Mouse (Mus musculus): ENCODE measurements around the gene Hnrnpul1. TPM values are rescaled to one million over a fixed set of nuclear protein-coding genes. Genes with fewer than 3 reads are reported as not detected.
"Not testable (repeated sequence)": the region's sequence is repeated elsewhere in the genome, so short reads cannot be mapped to it uniquely, and the experiment has no call there.

Hnrnpul1 gene
- polyA plus RNA-seq, 1 experiment from 2014 or later, result 83.8 TPM

GRCm38 (mm10) chr7:25738277-25738676 lies 16.3 kb downstream of the Hnrnpul1 start:
- H3K9me3 ChIP-seq (ENCODE audit: control insufficient read depth, low read length), result no peaks in the 10 kb centered on the region
- ATAC-seq (replicated peaks; ENCODE audit: low FRiP score), result no peak
- H3K4me3 ChIP-seq (ENCODE audit: low read depth, low read length), result no peak overlapping the region
- no peak overlapping the region for H3K9ac ChIP-seq (ENCODE audit: low read length)
- H3K27me3 ChIP-seq (ENCODE audit: control insufficient read depth, insufficient read depth, low read length), result no peaks in the 10 kb centered on the region
- H3K27ac ChIP-seq (ENCODE audit: low read depth, low read length), result no peak overlapping the region
- DNase-seq (ENCODE audit: low spot score), result no peak
- H3K36me3 ChIP-seq (ENCODE audit: control insufficient read depth, insufficient read depth, low read length), result peaks cover 28% of the 10 kb centered on the region
- H3K4me2 ChIP-seq (ENCODE audit: low read depth, low read length, severe bottlenecking), result no peak overlapping the region
- WGBS, result 94% methylated on average over 3 of the region's 3 CpGs
- H3K4me1 ChIP-seq (replicated peaks; ENCODE audit: control insufficient read depth, insufficient read depth, low read length), result no peaks in the 10 kb centered on the region

- no peak overlapping the region for H3K4me2 ChIP-seq (ENCODE audit: low read depth, low read length, severe bottlenecking)
- H3K36me3 ChIP-seq (ENCODE audit: control insufficient read depth, insufficient read depth, low read length), result peaks cover 34% of the 10 kb centered on the region
- no peaks in the 10 kb centered on the region for H3K27me3 ChIP-seq (ENCODE audit: control insufficient read depth, insufficient read depth, low read length)
- no peak overlapping the region for H3K4me3 ChIP-seq (ENCODE audit: low read depth, low read length)
- DNase-seq (ENCODE audit: low spot score), result no peak
- H3K9me3 ChIP-seq (ENCODE audit: control insufficient read depth, low read length), result no peaks in the 10 kb centered on the region
- 88% methylated on average over 2 of the region's 2 CpGs for WGBS
- no peaks in the 10 kb centered on the region for H3K4me1 ChIP-seq (replicated peaks; ENCODE audit: control insufficient read depth, insufficient read depth, low read length)
- no peak overlapping the region for H3K27ac ChIP-seq (ENCODE audit: low read depth, low read length)
- no peak for ATAC-seq (replicated peaks; ENCODE audit: low FRiP score)
- H3K9ac ChIP-seq (ENCODE audit: low read length), result no peak overlapping the region
Measured at GRCm38 (mm10) chr7:25736920-25737319, 17.6 kb downstream of the Hnrnpul1 start.

- peaks cover 43% of the 10 kb centered on the region for H3K36me3 ChIP-seq (ENCODE audit: control insufficient read depth, insufficient read depth, low read length)
- no peaks in the 10 kb centered on the region for H3K27me3 ChIP-seq (ENCODE audit: control insufficient read depth, insufficient read depth, low read length)
- whole genome bisulfite sequencing, result 78% methylated on average over 4 of the region's 4 CpGs
- H3K4me3 ChIP-seq (ENCODE audit: low read depth, low read length), result no peak overlapping the region
- H3K9ac ChIP-seq (ENCODE audit: low read length), result no peak overlapping the region
- ATAC-seq (replicated peaks; ENCODE audit: low FRiP score) (no peak), DNase-seq (ENCODE audit: low spot score) (no peak)
- no peak overlapping the region for H3K4me2 ChIP-seq (ENCODE audit: low read depth, low read length, severe bottlenecking)
- H3K4me1 ChIP-seq (replicated peaks; ENCODE audit: control insufficient read depth, insufficient read depth, low read length), result no peaks in the 10 kb centered on the region
- H3K9me3 ChIP-seq (ENCODE audit: control insufficient read depth, low read length), result no peaks in the 10 kb centered on the region
- H3K27ac ChIP-seq (ENCODE audit: low read depth, low read length), result no peak overlapping the region
Measured at GRCm38 (mm10) chr7:25734991-25735390, 19.6 kb downstream of the Hnrnpul1 start.

- Histone ChIP-seq H3K4me1 (replicated peaks; ENCODE audit: control insufficient read depth, insufficient read depth, low read length) (no peaks in the 10 kb centered on the region), H3K9ac (ENCODE audit: low read length) (no peak overlapping the region), H3K4me3 (ENCODE audit: low read depth, low read length) (no peak overlapping the region), H3K9me3 (ENCODE audit: control insufficient read depth, low read length) (no peaks in the 10 kb centered on the region), H3K27ac (ENCODE audit: low read depth, low read length) (no peak overlapping the region), H3K4me2 (ENCODE audit: low read depth, low read length, severe bottlenecking) (no peak overlapping the region), H3K36me3 (ENCODE audit: control insufficient read depth, insufficient read depth, low read length) (peaks cover 40% of the 10 kb centered on the region), H3K27me3 (ENCODE audit: control insufficient read depth, insufficient read depth, low read length) (no peaks in the 10 kb centered on the region)
- WGBS, result 92% methylated on average over 8 of the region's 8 CpGs
- no peak for ATAC-seq (replicated peaks; ENCODE audit: low FRiP score)
- DNase-seq (ENCODE audit: low spot score), result no peak
Measured at GRCm38 (mm10) chr7:25731294-25732055, 23.1 kb downstream of the Hnrnpul1 start.

GRCm38 (mm10) chr7:25729862-25730261 lies 24.7 kb downstream of the Hnrnpul1 start:
- H3K36me3 ChIP-seq (ENCODE audit: control insufficient read depth, insufficient read depth, low read length), result peaks cover 45% of the 10 kb centered on the region
- H3K4me3 ChIP-seq (ENCODE audit: low read depth, low read length), result no peak overlapping the region
- no peak overlapping the region for H3K9ac ChIP-seq (ENCODE audit: low read length)
- H3K27ac ChIP-seq (ENCODE audit: low read depth, low read length), result no peak overlapping the region
- no peak overlapping the region for H3K4me2 ChIP-seq (ENCODE audit: low read depth, low read length, severe bottlenecking)
- DNase-seq (ENCODE audit: low spot score) (no peak), ATAC-seq (replicated peaks; ENCODE audit: low FRiP score) (no peak)
- H3K9me3 ChIP-seq (ENCODE audit: control insufficient read depth, low read length), result no peaks in the 10 kb centered on the region
- no peaks in the 10 kb centered on the region for H3K4me1 ChIP-seq (replicated peaks; ENCODE audit: control insufficient read depth, insufficient read depth, low read length)
- 94% methylated on average over 2 of the region's 2 CpGs for WGBS
- H3K27me3 ChIP-seq (ENCODE audit: control insufficient read depth, insufficient read depth, low read length), result no peaks in the 10 kb centered on the region

GRCm38 (mm10) chr7:25729396-25729795 lies 25.2 kb downstream of the Hnrnpul1 start:
- H3K27ac ChIP-seq (ENCODE audit: low read depth, low read length), result no peak overlapping the region
- DNase-seq (ENCODE audit: low spot score) (no peak), ATAC-seq (replicated peaks; ENCODE audit: low FRiP score) (no peak)
- no peaks in the 10 kb centered on the region for H3K27me3 ChIP-seq (ENCODE audit: control insufficient read depth, insufficient read depth, low read length)
- H3K36me3 ChIP-seq (ENCODE audit: control insufficient read depth, insufficient read depth, low read length), result peaks cover 48% of the 10 kb centered on the region
- 77% methylated on average over 2 of the region's 2 CpGs for WGBS
- no peak overlapping the region for H3K9ac ChIP-seq (ENCODE audit: low read length)
- no peak overlapping the region for H3K4me2 ChIP-seq (ENCODE audit: low read depth, low read length, severe bottlenecking)
- no peaks in the 10 kb centered on the region for H3K4me1 ChIP-seq (replicated peaks; ENCODE audit: control insufficient read depth, insufficient read depth, low read length)
- H3K4me3 ChIP-seq (ENCODE audit: low read depth, low read length), result no peak overlapping the region
- H3K9me3 ChIP-seq (ENCODE audit: control insufficient read depth, low read length), result no peaks in the 10 kb centered on the region

- Histone ChIP-seq H3K27ac (ENCODE audit: low read depth, low read length) (no peak overlapping the region), H3K4me3 (ENCODE audit: low read depth, low read length) (no peak overlapping the region), H3K36me3 (ENCODE audit: control insufficient read depth, insufficient read depth, low read length) (peaks cover 54% of the 10 kb centered on the region), H3K9ac (ENCODE audit: low read length) (no peak overlapping the region), H3K4me2 (ENCODE audit: low read depth, low read length, severe bottlenecking) (no peak overlapping the region), H3K27me3 (ENCODE audit: control insufficient read depth, insufficient read depth, low read length) (no peaks in the 10 kb centered on the region), H3K9me3 (ENCODE audit: control insufficient read depth, low read length) (no peaks in the 10 kb centered on the region), H3K4me1 (replicated peaks; ENCODE audit: control insufficient read depth, insufficient read depth, low read length) (no peaks in the 10 kb centered on the region)
- 92% methylated on average over 5 of the region's 5 CpGs for WGBS
- DNase-seq (ENCODE audit: low spot score) (no peak), ATAC-seq (replicated peaks; ENCODE audit: low FRiP score) (no peak)
Measured at GRCm38 (mm10) chr7:25727800-25728199, 26.8 kb downstream of the Hnrnpul1 start.

GRCm38 (mm10) chr7:25725886-25726285 lies 28.7 kb downstream of the Hnrnpul1 start:
- H3K4me1 ChIP-seq (replicated peaks; ENCODE audit: control insufficient read depth, insufficient read depth, low read length), result no peaks in the 10 kb centered on the region
- 89% methylated on average over 19 of the region's 19 CpGs for WGBS
- no peak for DNase-seq (ENCODE audit: low spot score)
- no peak overlapping the region for H3K9ac ChIP-seq (ENCODE audit: low read length)
- no peaks in the 10 kb centered on the region for H3K27me3 ChIP-seq (ENCODE audit: control insufficient read depth, insufficient read depth, low read length)
- no peak for ATAC-seq (replicated peaks; ENCODE audit: low FRiP score)
- peaks cover 48% of the 10 kb centered on the region for H3K36me3 ChIP-seq (ENCODE audit: control insufficient read depth, insufficient read depth, low read length)
- no peak overlapping the region for H3K27ac ChIP-seq (ENCODE audit: low read depth, low read length)
- no peak overlapping the region for H3K4me3 ChIP-seq (ENCODE audit: low read depth, low read length)
- H3K9me3 ChIP-seq (ENCODE audit: control insufficient read depth, low read length), result no peaks in the 10 kb centered on the region
- H3K4me2 ChIP-seq (ENCODE audit: low read depth, low read length, severe bottlenecking), result no peak overlapping the region

- not testable (repeated sequence) for H3K9me3 ChIP-seq (ENCODE audit: control insufficient read depth, low read length); H3K27ac ChIP-seq (ENCODE audit: low read depth, low read length); H3K27me3 ChIP-seq (ENCODE audit: control insufficient read depth, insufficient read depth, low read length); H3K9ac ChIP-seq (ENCODE audit: low read length); H3K4me3 ChIP-seq (ENCODE audit: low read depth, low read length); H3K4me1 ChIP-seq (replicated peaks; ENCODE audit: control insufficient read depth, insufficient read depth, low read length); DNase-seq (ENCODE audit: low spot score); ATAC-seq (replicated peaks; ENCODE audit: low FRiP score); H3K4me2 ChIP-seq (ENCODE audit: low read depth, low read length, severe bottlenecking)
- H3K36me3 ChIP-seq (ENCODE audit: control insufficient read depth, insufficient read depth, low read length), result peaks cover 42% of the 10 kb centered on the region
Measured at GRCm38 (mm10) chr7:25721776-25722175, 32.8 kb downstream of the Hnrnpul1 start.

All from forebrain, embryonic 11.5 days (tissue).